Mouse (Mus musculus) hindbrain, embryonic 10.5 days (tissue): ENCODE data around the gene St6gal1. TPM values are rescaled to one million over a fixed set of nuclear protein-coding genes. Genes with fewer than 3 reads are reported as not detected.

ENCODE experiments used
- DNase-seq: peaks from one replicate; pipeline ENCODE4 v3.0.0-alpha.2; 2017; ENCODE audit warnings: low spot score
- H3K27ac ChIP-seq: fragments of 300-500 bp; sonication (generic); 2 replicates; pipeline ENCODE4 v1.5.1; 2016; ENCODE audit warnings: mild to moderate bottlenecking, moderate library complexity
- H3K27me3 ChIP-seq: fragments of 300-500 bp; sonication (generic); 2 replicates; pipeline ENCODE4 v1.6.1; 2016; ENCODE audit warnings: mild to moderate bottlenecking; ENCODE audit not compliant: poor library complexity, insufficient read depth, severe bottlenecking
- H3K36me3 ChIP-seq: fragments of 300-500 bp; sonication (generic); 2 replicates; pipeline ENCODE4 v1.6.1; 2016; ENCODE audit warnings: mild to moderate bottlenecking, moderate library complexity
- H3K4me1 ChIP-seq: fragments of 300-500 bp; sonication (generic); replicated peaks from 2 replicates; pipeline ENCODE4 v1.6.1; 2016; ENCODE audit warnings: mild to moderate bottlenecking
- H3K4me3 ChIP-seq: fragments of 300-500 bp; sonication (generic); 2 replicates; pipeline ENCODE4 v1.5.1; 2016; ENCODE audit warnings: mild to moderate bottlenecking, moderate library complexity
- H3K9me3 ChIP-seq: fragments of 300-500 bp; sonication (generic); 2 replicates; pipeline ENCODE4 v1.6.1; 2016; ENCODE audit warnings: mild to moderate bottlenecking, moderate library complexity
- WGBS: fragments of 180-500 bp; shearing (Covaris S2); methylation state at CpG from one replicate; pipeline ENCODE4 v1.1.7; 2016; 5-methylcytosine and 5-hydroxymethylcytosine counted together
- polyA plus RNA-seq: library from polyadenylated mRNA; unstranded; fragments of >200 nt; fragmentation: Nextera tagmentation; extraction: Ambion mirVana; gene quantifications from 2 replicates; pipeline ENCODE4 v1.2.1, GENCODE M21; 2016

St6gal1 gene
- polyA plus RNA-seq, 1 experiment from 2014 or later = 26.6 TPM

DNA sequence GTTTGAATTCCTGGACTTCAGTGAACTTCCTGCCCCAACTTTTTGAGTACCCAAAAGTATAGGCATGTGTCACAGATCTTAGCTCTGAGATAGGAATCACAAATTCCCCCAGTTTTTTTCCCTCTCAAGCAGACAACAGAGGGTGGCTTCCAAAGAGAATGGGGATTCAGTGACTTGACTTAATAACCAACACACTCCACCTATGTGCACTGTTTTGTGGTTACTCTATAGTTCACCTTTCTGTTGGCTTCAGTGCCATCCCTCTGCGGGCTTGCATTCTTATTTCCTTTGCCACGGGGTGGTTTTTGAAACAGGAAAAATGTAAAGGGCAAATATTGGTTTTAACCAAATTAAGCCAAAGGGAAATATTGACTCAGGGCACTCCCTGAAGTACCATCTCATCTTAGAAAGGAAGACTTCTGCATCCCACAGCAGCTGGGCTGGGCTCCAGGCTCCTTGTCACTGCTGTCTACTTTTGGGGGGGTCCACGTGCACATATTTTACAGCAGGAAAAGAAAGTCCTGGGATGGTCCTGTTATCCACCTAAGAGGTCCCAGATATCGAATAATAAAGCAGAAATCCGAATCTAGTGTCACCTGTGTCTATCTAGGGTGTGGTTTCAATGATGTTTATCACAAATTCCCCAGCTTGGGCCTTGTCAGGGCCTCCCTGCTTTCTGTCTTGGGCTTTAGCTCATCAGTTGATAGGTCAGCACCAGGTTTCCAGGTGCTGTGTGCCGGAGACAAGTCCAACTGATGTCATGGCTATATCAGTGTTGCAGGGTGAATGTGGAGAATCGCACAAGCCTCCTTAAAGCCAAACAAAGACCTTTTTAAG lies 75.6 kb downstream of the St6gal1 start:
- DNase-seq = no peak
- no peaks in the 10 kb centered on the region for H3K9me3 ChIP-seq
- H3K4me1 ChIP-seq = peaks cover 11% of the 10 kb centered on the region; the same call in 1 of the 2 replicates
- no peaks in the 10 kb centered on the region for H3K27me3 ChIP-seq
- H3K4me3 ChIP-seq = no peak overlapping the region
- H3K36me3 ChIP-seq = peaks cover 4% of the 10 kb centered on the region; the same call in 1 of the 2 replicates
- 84% methylated on average over 7 of the region's 7 CpGs for WGBS
- no peak overlapping the region for H3K27ac ChIP-seq

DNA sequence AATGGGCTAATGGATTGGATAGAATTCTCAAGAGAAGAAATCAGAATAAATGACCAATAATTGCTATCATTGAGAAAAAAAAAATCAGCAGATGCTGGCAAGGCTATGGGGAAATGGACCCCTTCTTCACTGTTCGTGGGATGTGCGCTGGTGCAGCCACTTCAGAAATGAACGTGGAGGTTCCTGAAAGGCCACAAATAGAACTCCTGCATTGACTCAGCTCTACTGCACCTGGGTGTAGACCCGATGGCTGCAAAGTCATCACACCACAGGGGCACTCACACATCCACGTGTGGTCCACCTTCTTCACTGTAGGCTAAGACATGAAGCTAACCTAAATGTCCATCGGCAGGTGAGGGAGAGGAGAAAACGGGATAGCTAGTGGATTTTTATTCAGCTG lies 77.2 kb downstream of the St6gal1 start:
- no peak for DNase-seq
- Histone ChIP-seq H3K36me3 (peaks cover 9% of the 10 kb centered on the region; the same call in 1 of the 2 replicates), H3K27me3 (0 out of 2 replicates have a peak, but pooled peaks cover 6% of the 10 kb centered on the region), H3K9me3 (no peaks in the 10 kb centered on the region), H3K4me3 (no peak overlapping the region), H3K27ac (no peak overlapping the region), H3K4me1 (peaks cover 19% of the 10 kb centered on the region)
- WGBS = 90% methylated on average over 7 of the region's 7 CpGs

DNA sequence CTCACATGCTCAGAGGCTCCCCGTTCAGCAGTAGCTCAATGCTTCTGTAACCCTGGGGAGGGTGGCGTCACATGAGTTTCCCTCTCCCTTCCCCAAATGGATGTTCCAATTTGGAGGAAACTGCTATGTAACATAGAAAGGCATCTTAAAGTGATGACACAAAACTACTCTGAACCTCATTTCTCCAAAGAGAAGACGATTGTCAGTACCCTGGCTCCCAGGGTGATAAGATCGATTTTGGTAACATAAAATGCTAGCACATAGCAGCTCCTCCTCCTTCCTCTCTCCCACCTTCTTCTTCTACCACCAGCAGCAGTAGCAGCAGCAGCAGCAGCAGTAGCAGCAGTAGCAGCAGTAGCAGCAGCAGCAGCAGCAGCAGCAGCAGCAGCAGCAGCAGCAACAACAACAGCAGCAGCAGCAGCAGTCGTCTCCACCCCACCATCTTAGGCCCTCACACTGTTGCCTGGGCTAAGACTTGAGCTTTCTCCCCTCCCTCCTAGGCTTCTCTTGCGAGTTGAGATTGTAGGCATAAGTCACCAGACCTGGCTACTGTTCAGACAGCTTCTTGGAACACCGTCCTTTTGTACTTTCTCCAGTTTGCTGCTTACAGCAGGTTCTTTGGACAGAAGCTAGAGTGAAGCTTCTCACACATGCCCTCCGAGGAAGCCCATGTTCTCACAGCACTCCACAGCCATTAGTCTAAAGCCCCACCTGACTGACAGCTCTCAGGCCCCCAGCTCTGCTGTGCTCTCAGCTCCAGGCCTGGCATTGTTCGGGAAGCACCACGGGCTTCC lies 81.5 kb downstream of the St6gal1 start:
- DNase-seq = no peak
- Histone ChIP-seq H3K4me1 (peaks cover 36% of the 10 kb centered on the region), H3K4me3 (no peak overlapping the region), H3K9me3 (no peaks in the 10 kb centered on the region), H3K27ac (0 out of 2 replicates have a peak overlapping the region, but pooled peaks have one; percentile 35), H3K36me3 (0 out of 2 replicates have a peak, but pooled peaks cover 5% of the 10 kb centered on the region), H3K27me3 (0 out of 2 replicates have a peak, but pooled peaks cover 6% of the 10 kb centered on the region)
- WGBS = 73% methylated on average over 10 of the region's 10 CpGs

DNA sequence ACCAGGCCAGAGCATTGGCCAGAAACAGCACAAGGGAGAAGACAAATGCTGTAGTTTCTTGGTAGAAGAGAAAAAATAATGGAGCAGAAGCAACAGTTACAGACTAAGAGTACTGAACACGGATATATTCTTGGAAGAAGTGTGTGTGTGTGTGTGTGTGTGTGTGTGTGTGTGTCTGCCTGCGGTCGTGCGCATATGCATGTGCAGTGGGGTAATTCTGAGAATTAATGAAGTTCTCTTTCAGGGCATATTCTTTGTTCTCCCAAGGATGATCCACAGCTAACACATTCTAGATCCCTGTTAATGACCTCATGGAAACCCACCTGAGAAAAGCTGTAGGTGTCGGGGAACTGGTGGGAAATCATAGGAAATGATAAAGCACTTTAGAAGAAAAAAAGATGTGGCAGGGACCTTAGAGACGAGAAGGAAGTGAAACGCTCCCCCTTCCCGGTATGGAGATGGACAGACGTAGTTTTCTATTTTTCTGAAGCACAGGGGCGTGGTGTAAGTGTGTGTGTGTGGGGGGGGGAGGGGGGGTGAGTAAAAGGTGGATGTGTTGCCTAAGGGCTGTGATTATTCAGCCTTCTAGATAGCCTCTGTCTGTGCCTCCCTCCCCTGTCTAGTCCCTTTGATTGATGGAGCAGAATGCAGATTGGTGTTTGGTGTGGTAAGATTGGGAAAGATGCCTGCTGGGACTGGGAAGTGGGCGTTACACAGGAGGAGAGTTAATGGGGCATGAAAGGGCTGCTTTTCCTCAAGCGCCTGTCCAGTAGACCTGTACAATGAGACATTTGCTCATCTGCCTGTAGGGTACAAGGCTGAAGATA lies 82.8 kb downstream of the St6gal1 start:
- H3K4me3 ChIP-seq = no peak overlapping the region
- H3K27ac ChIP-seq = no peak overlapping the region
- peaks cover 36% of the 10 kb centered on the region for H3K4me1 ChIP-seq
- no peaks in the 10 kb centered on the region for H3K9me3 ChIP-seq
- H3K27me3 ChIP-seq = peaks cover 13% of the 10 kb centered on the region; the same call in 1 of the 2 replicates
- WGBS = 56% methylated on average over 12 of the region's 12 CpGs
- DNase-seq = peak; percentile 31
- 0 out of 2 replicates have a peak, but pooled peaks cover 5% of the 10 kb centered on the region for H3K36me3 ChIP-seq

DNA sequence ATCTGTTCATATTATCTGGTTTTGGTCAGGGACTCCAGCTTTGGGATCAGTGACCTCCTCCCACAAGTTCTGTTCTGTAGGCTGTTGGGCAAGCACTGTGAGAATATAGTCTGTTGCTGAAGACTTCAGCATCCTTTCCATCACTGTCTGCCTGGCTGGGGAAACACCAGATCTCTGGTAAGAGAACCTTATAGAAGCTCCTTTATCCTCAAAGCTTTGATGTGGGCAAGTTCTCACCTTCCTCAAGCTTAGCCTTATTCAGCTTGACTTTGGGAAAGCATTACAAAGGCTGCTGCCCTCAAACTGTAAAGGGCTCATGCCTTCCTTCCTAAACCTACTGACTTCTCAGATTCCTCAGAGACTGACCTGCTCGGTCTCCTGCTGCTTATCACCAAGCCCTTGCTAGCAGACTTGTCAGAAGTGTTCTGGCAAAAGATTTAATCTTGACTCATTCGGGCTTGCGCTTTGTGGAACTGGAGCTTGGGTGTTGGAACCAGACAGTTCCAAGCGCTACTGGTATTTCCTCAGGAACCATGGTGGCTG lies 83.5 kb downstream of the St6gal1 start:
- WGBS = 64% methylated on average over 4 of the region's 4 CpGs
- Histone ChIP-seq H3K9me3 (no peaks in the 10 kb centered on the region), H3K4me1 (peaks cover 29% of the 10 kb centered on the region), H3K27ac (no peak overlapping the region), H3K27me3 (peaks cover 16% of the 10 kb centered on the region; the same call in 1 of the 2 replicates), H3K4me3 (no peak overlapping the region), H3K36me3 (0 out of 2 replicates have a peak, but pooled peaks cover 5% of the 10 kb centered on the region)
- no peak for DNase-seq

DNA sequence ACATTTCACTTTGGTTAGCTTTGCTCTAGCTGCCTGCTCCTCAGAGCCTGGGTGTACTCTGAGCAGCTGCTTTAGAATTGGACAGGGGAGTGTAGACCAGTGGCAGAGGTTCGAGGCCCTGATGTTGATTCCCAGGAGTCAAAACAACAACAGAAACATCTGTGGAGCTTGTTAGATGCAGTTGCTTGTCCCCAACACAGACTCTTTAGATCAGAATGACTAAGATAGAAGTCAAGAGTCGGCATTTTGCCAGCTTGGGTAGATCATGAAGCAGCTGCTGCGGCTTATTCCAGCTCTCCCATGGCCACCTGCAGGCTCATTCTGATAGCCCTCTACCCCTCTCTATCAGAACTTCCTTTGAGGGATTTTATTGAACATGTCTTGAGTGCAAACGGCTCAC lies 84.5 kb downstream of the St6gal1 start:
- H3K9me3 ChIP-seq = no peaks in the 10 kb centered on the region
- no peak for DNase-seq
- H3K36me3 ChIP-seq = 0 out of 2 replicates have a peak, but pooled peaks cover 5% of the 10 kb centered on the region
- no peak overlapping the region for H3K4me3 ChIP-seq
- 81% methylated on average over 4 of the region's 4 CpGs for WGBS
- H3K4me1 ChIP-seq = peaks cover 25% of the 10 kb centered on the region
- H3K27ac ChIP-seq = no peak overlapping the region
- H3K27me3 ChIP-seq = peaks cover 16% of the 10 kb centered on the region; the same call in 1 of the 2 replicates

DNA sequence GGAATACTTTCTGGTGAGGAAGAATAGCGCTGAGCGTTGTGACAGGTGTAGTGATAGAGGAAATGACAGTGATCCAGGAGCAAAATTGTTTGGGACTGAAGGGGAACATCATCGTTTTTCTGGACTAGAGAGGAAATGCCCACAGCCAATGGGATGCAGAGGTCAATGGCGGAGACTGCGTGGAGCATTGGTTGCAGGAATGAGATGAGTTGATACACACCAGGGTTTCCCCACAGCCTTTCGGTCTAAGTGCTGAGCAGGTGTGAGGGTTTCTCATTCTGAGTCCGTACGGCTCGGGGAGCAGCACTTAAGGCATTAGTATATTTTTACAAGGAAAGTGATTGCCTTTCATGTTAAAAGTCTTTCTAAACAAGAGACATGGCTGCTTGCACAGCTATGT lies 88.1 kb downstream of the St6gal1 start:
- Histone ChIP-seq H3K36me3 (0 out of 2 replicates have a peak, but pooled peaks cover 2% of the 10 kb centered on the region), H3K4me3 (no peak overlapping the region), H3K27me3 (peaks cover 10% of the 10 kb centered on the region; the same call in 1 of the 2 replicates), H3K4me1 (peaks cover 17% of the 10 kb centered on the region), H3K27ac (no peak overlapping the region), H3K9me3 (no peaks in the 10 kb centered on the region)
- DNase-seq = no peak
- WGBS = 97% methylated on average over 9 of the region's 9 CpGs

DNA sequence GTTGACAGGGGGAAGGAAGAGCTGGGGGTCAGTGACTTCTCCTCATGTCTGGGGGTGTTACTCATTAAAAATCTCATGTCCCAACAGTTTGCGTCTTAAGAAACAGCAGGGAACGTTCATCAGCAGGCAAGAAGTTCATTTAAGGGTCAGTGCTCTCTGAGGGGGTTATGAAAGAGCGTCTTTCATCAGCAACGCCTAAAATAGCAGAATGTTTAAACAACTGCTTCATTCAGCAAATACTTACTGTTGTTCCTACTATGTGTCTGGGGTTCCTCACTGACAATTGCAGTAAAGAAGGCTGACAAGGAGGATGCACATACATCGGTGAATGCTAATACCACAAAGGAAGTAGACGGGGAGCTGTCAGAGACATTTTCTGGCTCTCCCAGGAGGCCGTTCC lies 90.2 kb downstream of the St6gal1 start:
- no peak for DNase-seq
- Histone ChIP-seq H3K4me3 (no peak overlapping the region), H3K36me3 (peaks cover 20% of the 10 kb centered on the region; the same call in 1 of the 2 replicates), H3K27me3 (peaks cover 10% of the 10 kb centered on the region; the same call in 1 of the 2 replicates), H3K4me1 (peaks cover 9% of the 10 kb centered on the region), H3K27ac (no peak overlapping the region; the same call in 1 of the 2 replicates), H3K9me3 (no peaks in the 10 kb centered on the region)
- WGBS = 9% methylated on average over 7 of the region's 7 CpGs

DNA sequence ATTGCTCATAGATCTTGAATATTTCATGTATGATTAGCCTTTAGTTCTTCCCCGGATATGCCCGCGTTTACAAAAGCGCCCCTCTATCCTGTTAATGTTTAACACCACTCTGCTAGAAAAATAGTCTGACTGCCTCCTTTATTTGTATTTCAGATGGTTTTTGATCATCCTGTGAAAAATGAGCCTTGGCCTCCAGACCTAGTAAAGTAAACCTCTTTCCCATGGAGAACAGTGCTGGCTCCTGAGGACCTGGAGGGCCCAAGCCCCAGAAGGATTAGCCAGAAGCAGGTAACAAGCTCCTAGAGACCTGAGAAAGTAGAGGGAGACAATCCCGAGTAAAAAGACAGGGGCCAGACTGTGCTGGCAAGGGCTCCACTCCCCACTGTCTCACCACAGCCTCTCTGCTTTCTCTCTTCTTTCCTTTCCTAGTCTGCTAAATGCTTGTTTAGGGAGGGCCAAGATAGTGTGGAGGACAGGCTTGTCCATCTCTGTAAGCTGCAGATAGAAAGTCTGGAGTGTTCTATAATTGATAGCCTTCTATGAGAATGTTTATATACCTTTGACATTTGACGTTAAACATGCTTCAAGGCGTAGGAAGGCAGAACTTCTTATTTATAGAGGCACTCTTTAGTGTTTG lies 93.0 kb downstream of the St6gal1 start:
- no peak overlapping the region for H3K27ac ChIP-seq
- 82% methylated on average over 7 of the region's 7 CpGs for WGBS

DNA sequence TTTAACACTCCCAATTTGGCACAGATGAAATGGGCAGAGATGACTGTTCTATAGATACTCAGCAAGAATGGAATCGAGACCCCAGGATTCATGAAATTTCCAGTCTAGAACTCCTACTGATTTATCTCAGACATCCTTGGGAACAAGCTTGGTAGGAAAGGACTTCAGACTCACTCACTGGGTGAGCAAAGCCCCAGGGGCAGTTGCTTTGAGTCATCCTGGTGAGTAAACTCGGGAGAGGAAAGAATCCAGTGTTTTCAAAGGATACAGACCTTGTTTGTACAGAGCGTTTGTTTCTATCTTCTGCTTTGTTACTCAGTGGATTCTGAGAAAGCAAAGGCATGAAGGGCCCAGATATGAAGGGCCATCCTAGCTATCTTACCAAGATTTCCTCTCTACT lies 95.5 kb downstream of the St6gal1 start:
- no peak for DNase-seq
- Histone ChIP-seq H3K9me3 (no peaks in the 10 kb centered on the region), H3K27me3 (no peaks in the 10 kb centered on the region; the same call in 1 of the 2 replicates), H3K4me1 (peaks cover 8% of the 10 kb centered on the region), H3K27ac (no peak overlapping the region), H3K36me3 (peaks cover 42% of the 10 kb centered on the region), H3K4me3 (no peak overlapping the region)
- 85% methylated on average over 3 of the region's 3 CpGs for WGBS

More for the DNA sequence above, 93.0 kb downstream of the St6gal1 start:
- DNase-seq = no peak
- Histone ChIP-seq H3K27me3 (peaks cover 2% of the 10 kb centered on the region; the same call in 1 of the 2 replicates), H3K4me3 (no peak overlapping the region), H3K36me3 (peaks cover 42% of the 10 kb centered on the region), H3K4me1 (peaks cover 9% of the 10 kb centered on the region), H3K9me3 (no peaks in the 10 kb centered on the region)

DNA sequence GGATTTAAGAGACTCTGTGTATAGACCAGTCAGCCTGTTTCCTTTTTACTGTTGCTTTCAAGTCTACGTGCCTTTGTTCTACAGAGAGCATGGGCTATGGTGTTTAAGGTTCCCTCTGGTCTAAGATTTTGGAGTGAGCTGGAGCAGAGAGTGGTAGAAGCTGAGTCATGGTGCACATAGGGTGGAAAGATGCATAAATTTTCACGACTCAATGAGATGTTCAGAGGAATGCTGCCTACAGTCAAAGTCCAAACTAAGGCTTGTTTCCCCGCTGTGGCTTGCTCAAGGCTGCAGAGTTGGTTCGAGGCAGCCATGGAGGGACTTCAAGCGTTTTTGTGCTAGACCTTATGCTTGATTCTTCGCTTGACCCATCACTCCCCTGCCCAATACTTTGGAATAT lies 96.0 kb downstream of the St6gal1 start:
- no peak overlapping the region for H3K4me3 ChIP-seq
- 92% methylated on average over 6 of the region's 6 CpGs for WGBS
- no peak for DNase-seq

More for the DNA sequence above, 96.0 kb downstream of the St6gal1 start:
- H3K9me3 ChIP-seq = no peaks in the 10 kb centered on the region
- H3K36me3 ChIP-seq = peaks cover 42% of the 10 kb centered on the region
- H3K4me1 ChIP-seq = peaks cover 10% of the 10 kb centered on the region
- no peak overlapping the region for H3K27ac ChIP-seq
- H3K27me3 ChIP-seq = no peaks in the 10 kb centered on the region; the same call in 1 of the 2 replicates
